Mouse (Mus musculus) thymus, adult 2 months (tissue): ENCODE measurements around the gene Snd1.

ENCODE experiments used
- CTCF ChIP-seq: fragments of 200-500 bp; IDR thresholded peaks from 2 replicates; pipeline ENCODE4 v1.5.1; 2012; ENCODE audit warnings: mild to moderate bottlenecking, control low read depth, low read length, moderate library complexity, borderline replicate concordance; ENCODE audit not compliant: control insufficient read depth, poor library complexity, insufficient read depth; ENCODE audit errors: extremely low read depth
- POLR2A ChIP-seq: fragments of 200-500 bp; IDR thresholded peaks from 2 replicates; pipeline ENCODE4 v1.6.1; 2012; ENCODE audit warnings: mild to moderate bottlenecking, low read length, control low read depth, moderate library complexity; ENCODE audit not compliant: control insufficient read depth, poor library complexity, insufficient read depth; ENCODE audit errors: extremely low read depth

- TF ChIP-seq POLR2A: no peak
- no peak for TF ChIP-seq CTCF
These were observed 353.7 kb downstream of the Snd1 start for GRCm38 (mm10) chr6:28828593-28828992.
